Mouse (Mus musculus) intestine, embryonic 15.5 days (tissue): ENCODE data around the gene Rftn1. TPM values are rescaled to one million over a fixed set of nuclear protein-coding genes. Genes with fewer than 3 reads are reported as not detected.

Experiments
- ATAC-seq: fragments of 200-750 bp; cut with Nextera tagmentation; 2 replicates; pipeline ENCODE4 v1.8.0; 2017; ENCODE audit warnings: moderate TSS enrichment, moderate library complexity
- H3K27ac ChIP-seq: fragments of 300-500 bp; sonication (generic); 2 replicates; pipeline ENCODE4 v1.5.1; 2015; ENCODE audit warnings: mild to moderate bottlenecking, inconsistent platforms
- H3K27me3 ChIP-seq: fragments of 300-500 bp; sonication (generic); replicated peaks from 2 replicates; pipeline ENCODE4 v1.6.1; 2015; ENCODE audit warnings: inconsistent platforms
- H3K36me3 ChIP-seq: fragments of 300-500 bp; sonication (generic); 2 replicates; pipeline ENCODE4 v1.6.1; 2015; ENCODE audit warnings: inconsistent platforms
- H3K4me1 ChIP-seq: fragments of 300-500 bp; sonication (generic); replicated peaks from 2 replicates; pipeline ENCODE4 v1.6.1; 2015; ENCODE audit warnings: inconsistent platforms
- H3K4me2 ChIP-seq: fragments of 300-500 bp; sonication (generic); replicated peaks from 2 replicates; pipeline ENCODE4 v1.6.1; 2015; ENCODE audit warnings: mild to moderate bottlenecking, inconsistent platforms
- H3K4me3 ChIP-seq: fragments of 300-500 bp; sonication (generic); replicated peaks from 2 replicates; pipeline ENCODE4 v1.5.1; 2015; ENCODE audit warnings: inconsistent platforms
- H3K9ac ChIP-seq: fragments of 300-500 bp; sonication (generic); 2 replicates; pipeline ENCODE4 v1.6.1; 2015; ENCODE audit warnings: inconsistent platforms
- H3K9me3 ChIP-seq: fragments of 300-500 bp; sonication (generic); 2 replicates; pipeline ENCODE4 v1.6.1; 2016; ENCODE audit warnings: inconsistent platforms
- WGBS: fragments of 180-500 bp; shearing (Covaris S2); methylation state at CpG from one replicate; pipeline ENCODE4 v1.1.7; 2015; 5-methylcytosine and 5-hydroxymethylcytosine counted together
- polyA plus RNA-seq: library from polyadenylated mRNA; unstranded; fragments of >200 nt; fragmentation: Nextera tagmentation; extraction: Ambion mirVana; gene quantifications from 2 replicates; pipeline ENCODE4 v1.2.1, GENCODE M21; 2015

Gene Rftn1
- polyA plus RNA-seq, 1 experiment from 2014 or later: 10.1 TPM

- no peaks in the 10 kb centered on the region for H3K36me3 ChIP-seq
- H3K9ac ChIP-seq: no peak overlapping the region
- 71% methylated on average over 6 of the region's 6 CpGs for WGBS
- no peak for ATAC-seq
- H3K4me1 ChIP-seq: no peaks in the 10 kb centered on the region
- H3K27ac ChIP-seq: no peak overlapping the region
- no peak overlapping the region for H3K4me2 ChIP-seq
- H3K4me3 ChIP-seq: no peak overlapping the region
- no peaks in the 10 kb centered on the region for H3K9me3 ChIP-seq
- H3K27me3 ChIP-seq: no peaks in the 10 kb centered on the region
Observed at GRCm38 (mm10) chr17:50071602-50071988, 118.9 kb downstream of the Rftn1 start.

GRCm38 (mm10) chr17:50070822-50071601, 119.5 kb downstream of the Rftn1 start:
- ATAC-seq: no peak
- Histone ChIP-seq H3K36me3 (no peaks in the 10 kb centered on the region), H3K9me3 (no peaks in the 10 kb centered on the region), H3K27me3 (no peaks in the 10 kb centered on the region), H3K27ac (no peak overlapping the region), H3K4me1 (no peaks in the 10 kb centered on the region), H3K4me2 (no peak overlapping the region), H3K9ac (no peak overlapping the region), H3K4me3 (no peak overlapping the region)
- 77% methylated on average over 7 of the region's 7 CpGs for WGBS

GRCm38 (mm10) chr17:50069897-50070636, 120.4 kb downstream of the Rftn1 start:
- ATAC-seq: no peak
- Histone ChIP-seq H3K9me3 (no peaks in the 10 kb centered on the region), H3K4me1 (no peaks in the 10 kb centered on the region), H3K9ac (no peak overlapping the region), H3K4me3 (no peak overlapping the region), H3K36me3 (no peaks in the 10 kb centered on the region), H3K27me3 (no peaks in the 10 kb centered on the region), H3K27ac (no peak overlapping the region), H3K4me2 (no peak overlapping the region)
- WGBS: 29% methylated on average over 10 of the region's 10 CpGs

GRCm38 (mm10) chr17:50069205-50069604, 121.3 kb downstream of the Rftn1 start:
- Histone ChIP-seq H3K4me2 (no peak overlapping the region), H3K27ac (no peak overlapping the region), H3K4me1 (no peaks in the 10 kb centered on the region), H3K27me3 (no peaks in the 10 kb centered on the region), H3K4me3 (no peak overlapping the region), H3K9me3 (no peaks in the 10 kb centered on the region), H3K36me3 (no peaks in the 10 kb centered on the region), H3K9ac (no peak overlapping the region)
- ATAC-seq: no peak
- 81% methylated on average over 5 of the region's 5 CpGs for whole genome bisulfite sequencing

- H3K36me3 ChIP-seq: no peaks in the 10 kb centered on the region
- no peak overlapping the region for H3K27ac ChIP-seq
- no peak overlapping the region for H3K4me2 ChIP-seq
- ATAC-seq: no peak
- H3K4me3 ChIP-seq: no peak overlapping the region
- no peaks in the 10 kb centered on the region for H3K27me3 ChIP-seq
- H3K9me3 ChIP-seq: no peaks in the 10 kb centered on the region
- WGBS: 80% methylated on average over 10 of the region's 10 CpGs
- no peaks in the 10 kb centered on the region for H3K4me1 ChIP-seq
- H3K9ac ChIP-seq: no peak overlapping the region
Observed at GRCm38 (mm10) chr17:50068681-50069138, 121.8 kb downstream of the Rftn1 start.

GRCm38 (mm10) chr17:50067774-50068680, 122.4 kb downstream of the Rftn1 start:
- 83% methylated on average over 5 of the region's 5 CpGs for WGBS
- no peak overlapping the region for H3K9ac ChIP-seq
- no peak for ATAC-seq
- H3K27me3 ChIP-seq: no peaks in the 10 kb centered on the region
- no peaks in the 10 kb centered on the region for H3K36me3 ChIP-seq
- no peak overlapping the region for H3K27ac ChIP-seq
- H3K4me1 ChIP-seq: no peaks in the 10 kb centered on the region
- H3K4me3 ChIP-seq: no peak overlapping the region
- H3K9me3 ChIP-seq: no peaks in the 10 kb centered on the region
- H3K4me2 ChIP-seq: no peak overlapping the region

- H3K36me3 ChIP-seq: no peaks in the 10 kb centered on the region
- H3K27ac ChIP-seq: no peak overlapping the region
- H3K4me3 ChIP-seq: no peak overlapping the region
- no peaks in the 10 kb centered on the region for H3K4me1 ChIP-seq
- H3K4me2 ChIP-seq: no peak overlapping the region
- no peaks in the 10 kb centered on the region for H3K9me3 ChIP-seq
- no peaks in the 10 kb centered on the region for H3K27me3 ChIP-seq
- H3K9ac ChIP-seq: no peak overlapping the region
- 86% methylated on average over 8 of the region's 8 CpGs for WGBS
- no peak for ATAC-seq
Observed at GRCm38 (mm10) chr17:50066822-50067713, 123.4 kb downstream of the Rftn1 start.

- H3K27ac ChIP-seq: no peak overlapping the region
- H3K36me3 ChIP-seq: no peaks in the 10 kb centered on the region
- no peaks in the 10 kb centered on the region for H3K9me3 ChIP-seq
- WGBS: 72% methylated on average over 13 of the region's 13 CpGs
- no peak overlapping the region for H3K9ac ChIP-seq
- ATAC-seq: no peak
- H3K4me3 ChIP-seq: no peak overlapping the region
- no peaks in the 10 kb centered on the region for H3K27me3 ChIP-seq
- no peak overlapping the region for H3K4me2 ChIP-seq
- H3K4me1 ChIP-seq: no peaks in the 10 kb centered on the region
Observed at GRCm38 (mm10) chr17:50063832-50064627, 126.4 kb downstream of the Rftn1 start.

- no peak for ATAC-seq
- no peaks in the 10 kb centered on the region for H3K9me3 ChIP-seq
- H3K27ac ChIP-seq: no peak overlapping the region
- 77% methylated on average over 4 of the region's 4 CpGs for WGBS
- no peak overlapping the region for H3K4me3 ChIP-seq
- no peaks in the 10 kb centered on the region for H3K4me1 ChIP-seq
- H3K9ac ChIP-seq: no peak overlapping the region
- no peaks in the 10 kb centered on the region for H3K36me3 ChIP-seq
- no peaks in the 10 kb centered on the region for H3K27me3 ChIP-seq
- no peak overlapping the region for H3K4me2 ChIP-seq
Observed at GRCm38 (mm10) chr17:50062649-50063048, 127.8 kb downstream of the Rftn1 start.

- ATAC-seq: no peak
- WGBS: 83% methylated on average over 4 of the region's 4 CpGs
- no peak overlapping the region for H3K4me3 ChIP-seq
Observed at GRCm38 (mm10) chr17:50061446-50061845, 129.0 kb downstream of the Rftn1 start.

GRCm38 (mm10) chr17:50060220-50060619, 130.3 kb downstream of the Rftn1 start:
- Histone ChIP-seq H3K4me2 (no peak overlapping the region), H3K36me3 (no peaks in the 10 kb centered on the region), H3K9me3 (no peaks in the 10 kb centered on the region), H3K4me3 (no peak overlapping the region), H3K27me3 (no peaks in the 10 kb centered on the region), H3K4me1 (no peaks in the 10 kb centered on the region), H3K27ac (no peak overlapping the region), H3K9ac (no peak overlapping the region)
- WGBS: 50% methylated on average over 2 of the region's 2 CpGs
- ATAC-seq: no peak

More at GRCm38 (mm10) chr17:50061446-50061845, 129.0 kb downstream of the Rftn1 start:
- Histone ChIP-seq H3K4me2 (no peak overlapping the region), H3K4me1 (no peaks in the 10 kb centered on the region), H3K27me3 (no peaks in the 10 kb centered on the region), H3K9me3 (no peaks in the 10 kb centered on the region), H3K9ac (no peak overlapping the region), H3K27ac (no peak overlapping the region), H3K36me3 (no peaks in the 10 kb centered on the region)
